Mouse (Mus musculus) liver, adult (tissue): ENCODE measurements at regions not wholly inside any gene's neighbourhood (a gene's known extent, or its start where the extent isn't known, plus 50 kb on each side); places are given as distances from the start of the nearest gene placed in this dataset.

ENCODE experiments used
- GATA4 ChIP-seq: IDR thresholded peaks from 2 replicates; pipeline ENCODE4 v1.6.1; 2014; ENCODE audit warnings: mild to moderate bottlenecking, low read length; ENCODE audit not compliant: insufficient replicate concordance

GRCm38 (mm10) chr11:20915687-20916432 lies 85.0 kb upstream of the Lgalsl start:
- TF ChIP-seq GATA4 = no peak

- no peak for TF ChIP-seq GATA4
Observed at GRCm38 (mm10) chr11:20916473-20916911, 85.6 kb upstream of the Lgalsl start.

- TF ChIP-seq GATA4 = no peak
Observed at GRCm38 (mm10) chr11:20916961-20917360, 86.1 kb upstream of the Lgalsl start.

- TF ChIP-seq GATA4 = no peak
Observed at GRCm38 (mm10) chr11:20917483-20917882, 86.6 kb upstream of the Lgalsl start.

GRCm38 (mm10) chr11:20923115-20923514 lies 92.3 kb upstream of the Lgalsl start:
- no peak for TF ChIP-seq GATA4

- no peak for TF ChIP-seq GATA4
Observed at GRCm38 (mm10) chr11:20929426-20929825, 98.6 kb upstream of the Lgalsl start.

- TF ChIP-seq GATA4 = no peak
Observed at GRCm38 (mm10) chr11:20930045-20930444, 99.2 kb upstream of the Lgalsl start.

- TF ChIP-seq GATA4 = no peak
Observed at GRCm38 (mm10) chr11:20930573-20930972, 99.7 kb upstream of the Lgalsl start.

GRCm38 (mm10) chr11:20934191-20935062 lies 103.6 kb upstream of the Lgalsl start:
- TF ChIP-seq GATA4 = no peak

- TF ChIP-seq GATA4 = no peak
Observed at GRCm38 (mm10) chr11:20935063-20935370, 104.2 kb upstream of the Lgalsl start.

GRCm38 (mm10) chr11:20935910-20936309 lies 105.1 kb upstream of the Lgalsl start:
- no peak for TF ChIP-seq GATA4

- TF ChIP-seq GATA4 = no peak
Observed at GRCm38 (mm10) chr11:20936996-20937395, 106.1 kb upstream of the Lgalsl start.

GRCm38 (mm10) chr11:20937942-20938341 lies 107.1 kb upstream of the Lgalsl start:
- no peak for TF ChIP-seq GATA4

GRCm38 (mm10) chr11:20939644-20940043 lies 108.8 kb upstream of the Lgalsl start:
- TF ChIP-seq GATA4 = no peak

- no peak for TF ChIP-seq GATA4
Observed at GRCm38 (mm10) chr11:20941546-20941945, 110.7 kb upstream of the Lgalsl start.

- no peak for TF ChIP-seq GATA4
Observed at GRCm38 (mm10) chr11:20955561-20955960, 124.7 kb upstream of the Lgalsl start.
